Mouse (Mus musculus) cerebellum, adult 11-12 months (tissue): ENCODE measurements around the gene Slc28a1.

Experiments used
- DNase-seq: peaks from one replicate; pipeline ENCODE4 v3.0.0; 2022

Gene Slc28a1

DNA sequence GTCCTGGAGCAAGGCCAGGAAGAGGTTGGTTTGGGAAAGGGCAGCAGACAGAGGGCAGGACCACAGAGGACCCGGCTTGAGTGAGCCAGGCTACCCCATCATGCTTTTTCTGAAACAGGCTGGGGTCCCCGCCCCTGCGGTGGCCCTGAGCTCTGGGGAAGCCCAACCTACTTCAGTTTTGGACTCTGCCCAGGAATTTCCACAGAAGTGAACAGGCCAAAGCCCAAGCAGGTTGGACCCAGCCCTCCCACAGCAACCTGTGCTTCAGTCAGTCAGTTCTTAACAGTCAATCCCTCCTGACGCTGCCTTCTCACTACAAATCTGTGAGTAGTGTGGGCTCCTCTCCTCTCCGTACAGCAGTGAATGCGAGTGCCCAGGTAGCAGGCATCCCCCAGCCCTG lies at the start of gene Slc28a1:
Slc28a1 (plus strand) TSS at position 245 of the 400 bp plus-strand sequence.
- DNase-seq: no peak

DNA sequence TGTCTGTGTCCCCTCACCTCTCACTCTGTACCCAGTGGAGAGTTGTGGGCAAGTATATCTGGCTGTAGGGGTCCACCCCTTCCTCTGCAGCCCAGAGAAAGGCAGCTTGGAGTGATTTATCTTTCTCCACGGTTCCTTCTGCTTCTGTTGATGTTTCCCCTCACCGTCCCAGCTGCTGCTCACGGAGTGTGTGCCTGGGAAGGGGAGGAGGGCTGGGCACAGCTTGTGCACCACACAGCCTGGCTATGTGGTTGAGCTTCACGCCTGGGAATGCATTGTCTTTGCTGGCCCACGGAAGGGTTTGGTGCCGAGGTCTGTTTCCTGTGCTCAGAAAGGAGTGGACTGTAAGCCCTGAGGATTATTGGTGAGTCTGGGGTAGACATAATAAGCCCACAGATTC lies 47.9 kb upstream of the Slc28a1 start:
- no peak for DNase-seq

DNA sequence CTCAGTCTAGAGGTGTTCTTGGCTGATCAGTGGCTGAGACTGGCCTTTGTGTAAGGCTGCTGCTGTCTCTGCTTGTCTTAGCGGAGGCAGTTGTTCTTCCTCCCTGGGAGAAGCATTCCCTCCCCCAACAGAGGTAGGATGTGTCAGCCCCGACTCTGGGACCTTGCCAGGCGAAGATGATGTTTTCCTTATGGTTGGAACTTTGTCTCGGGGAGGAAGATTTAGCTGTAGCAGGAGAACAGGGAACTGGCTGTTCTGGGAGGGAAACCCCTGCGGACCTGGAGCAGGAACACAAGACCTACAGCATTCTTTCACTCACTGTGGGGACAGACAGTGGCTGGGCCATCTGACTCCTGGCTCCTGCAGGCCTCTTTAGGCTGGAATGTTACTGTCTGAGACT lies 42.1 kb upstream of the Slc28a1 start:
- no peak for DNase-seq

DNA sequence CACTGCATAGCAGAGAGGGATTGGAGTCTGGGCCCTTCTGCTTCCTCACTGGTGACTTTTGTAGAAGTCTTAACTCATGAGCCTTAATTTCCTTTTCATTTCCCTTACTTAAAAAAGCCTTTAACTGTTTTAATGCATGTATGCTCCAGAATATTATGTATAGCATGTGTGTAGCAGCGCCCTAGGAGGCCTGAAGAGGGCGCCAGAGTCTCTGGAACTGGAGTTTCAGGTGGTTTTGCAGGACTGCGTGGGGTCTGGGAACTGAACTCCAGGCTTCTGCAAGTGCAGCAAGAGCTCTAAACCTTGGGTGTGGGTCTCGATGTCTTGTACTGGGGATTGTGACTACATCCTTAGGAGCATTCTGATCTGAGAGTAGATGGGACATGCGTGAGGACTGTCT lies 41.3 kb upstream of the Slc28a1 start:
- DNase-seq: no peak

DNA sequence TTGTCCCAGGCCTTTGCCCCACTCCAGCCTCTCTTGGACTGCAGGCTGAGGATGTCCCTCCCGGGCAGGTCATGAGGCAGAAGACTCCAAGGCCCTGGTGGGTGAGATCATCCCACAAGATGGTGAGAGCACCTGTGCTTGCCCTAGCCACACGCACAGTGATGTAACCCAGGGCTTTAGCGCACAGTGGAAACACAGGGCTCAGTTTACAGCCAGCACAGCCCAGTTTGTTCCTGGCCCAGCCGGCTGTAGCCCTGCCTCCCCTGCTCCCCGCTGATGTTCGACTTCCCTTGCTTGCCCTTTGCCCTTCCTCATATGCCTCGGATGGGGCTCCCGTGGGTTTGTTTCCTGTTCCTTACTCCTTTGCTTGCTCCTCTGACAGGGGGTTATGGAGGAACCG lies 40.1 kb upstream of the Slc28a1 start:
- no peak for DNase-seq

DNA sequence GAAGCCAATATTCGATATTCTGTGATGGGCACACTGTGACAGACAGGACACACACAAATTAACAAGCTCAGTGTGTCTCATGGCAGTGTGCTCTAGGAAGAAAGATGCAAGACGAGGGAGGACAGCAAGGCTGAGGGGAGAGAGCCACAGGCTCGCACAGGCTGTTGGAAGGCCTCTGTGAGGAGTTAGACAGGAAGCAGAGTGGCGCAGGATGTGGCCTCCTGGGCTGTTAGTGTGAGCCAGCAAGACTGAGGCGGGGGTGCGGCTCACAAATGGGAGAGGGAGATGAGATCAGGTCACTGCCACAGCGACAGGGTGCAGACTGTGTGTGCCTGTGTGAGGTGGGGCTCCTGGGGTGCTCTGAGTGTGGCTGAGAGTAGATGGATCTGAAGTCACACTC lies 39.3 kb upstream of the Slc28a1 start:
- DNase-seq: no peak

DNA sequence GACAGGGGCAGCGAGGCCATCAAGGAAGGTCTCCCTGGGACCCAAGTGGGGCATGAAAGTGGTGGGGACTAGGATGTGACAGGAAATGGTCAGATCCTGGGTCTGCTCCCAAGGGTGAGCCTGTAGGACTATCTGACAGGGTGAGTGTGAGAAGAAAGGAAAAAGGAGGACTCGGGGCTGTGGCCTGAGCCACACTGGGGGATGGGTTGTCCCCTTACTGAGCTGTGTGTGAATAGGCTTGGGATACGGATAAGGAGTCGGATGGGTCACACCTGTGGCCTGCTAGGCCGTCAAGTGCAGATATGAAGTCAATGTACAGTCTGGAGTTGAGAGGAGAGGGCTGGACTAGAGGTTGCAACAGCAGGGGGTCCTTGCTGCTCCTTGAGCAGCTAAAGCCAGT lies 38.9 kb upstream of the Slc28a1 start:
- DNase-seq: no peak

DNA sequence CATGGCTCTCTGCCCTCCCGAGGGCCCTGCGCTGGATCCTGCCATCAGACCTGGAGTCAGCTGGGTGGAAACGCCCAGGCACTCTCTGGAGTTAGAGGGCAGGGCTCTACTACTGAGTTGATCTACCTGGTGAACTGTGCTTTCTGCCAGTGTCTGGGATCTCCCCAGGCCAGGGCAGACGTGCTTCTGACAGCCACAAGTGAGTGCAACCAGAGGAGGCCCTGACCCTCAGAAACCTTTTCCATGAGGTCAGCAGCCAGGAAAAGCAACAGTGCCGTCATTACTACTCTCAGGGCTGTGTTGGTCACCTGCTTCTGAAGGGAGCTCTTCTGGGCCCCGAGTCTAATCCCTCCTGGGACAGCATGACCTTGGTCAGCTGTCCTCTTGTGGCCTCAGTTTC lies 37.6 kb upstream of the Slc28a1 start:
- DNase-seq: no peak

DNA sequence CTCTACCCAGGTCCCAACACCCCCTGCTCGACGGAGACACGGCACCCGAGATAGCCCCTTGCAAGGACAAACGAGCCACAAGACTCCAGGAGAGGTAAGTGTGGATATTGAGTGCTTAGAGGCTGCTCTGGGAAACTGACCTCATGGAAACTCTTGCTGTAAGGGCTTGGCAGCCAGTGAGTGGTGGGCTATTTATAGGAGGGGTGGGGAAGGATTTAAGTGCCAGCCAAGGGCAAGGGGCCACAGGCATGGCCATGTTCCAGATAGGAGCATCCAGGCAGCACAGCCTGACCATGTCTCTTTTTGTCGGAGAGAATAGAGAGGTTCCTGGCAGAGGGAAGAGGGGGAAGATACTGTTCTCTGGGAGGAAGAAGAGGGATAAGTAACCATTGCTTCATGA lies 35.9 kb upstream of the Slc28a1 start:
- no peak for DNase-seq

DNA sequence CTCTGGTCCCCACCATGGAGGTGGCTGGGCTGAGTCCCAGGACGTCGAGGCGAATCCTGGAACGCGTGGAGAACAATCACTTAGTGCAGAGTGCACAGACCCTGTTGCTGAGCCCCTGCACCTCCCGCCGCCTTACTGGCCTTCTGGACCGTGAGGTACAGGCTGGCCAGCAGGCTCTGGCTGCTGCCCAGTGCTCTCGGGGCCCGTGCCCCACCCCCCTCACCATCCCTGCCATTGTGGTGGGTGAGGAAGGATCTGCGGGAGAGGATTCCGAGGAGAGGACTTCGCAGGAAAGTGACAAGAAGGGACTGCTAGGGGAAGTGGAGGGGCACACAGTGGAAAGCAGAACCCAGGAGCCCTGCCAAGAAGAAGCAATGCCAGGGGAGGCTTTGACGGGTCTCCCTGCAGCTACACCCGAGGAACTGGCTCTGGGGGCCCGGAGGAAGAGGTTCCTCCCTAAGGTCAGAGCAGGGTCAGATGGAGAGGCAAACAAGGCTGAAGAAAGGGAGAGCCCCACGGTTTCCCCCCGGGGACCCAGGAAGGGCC lies 21.1 kb upstream of the Slc28a1 start:
- DNase-seq: no peak

DNA sequence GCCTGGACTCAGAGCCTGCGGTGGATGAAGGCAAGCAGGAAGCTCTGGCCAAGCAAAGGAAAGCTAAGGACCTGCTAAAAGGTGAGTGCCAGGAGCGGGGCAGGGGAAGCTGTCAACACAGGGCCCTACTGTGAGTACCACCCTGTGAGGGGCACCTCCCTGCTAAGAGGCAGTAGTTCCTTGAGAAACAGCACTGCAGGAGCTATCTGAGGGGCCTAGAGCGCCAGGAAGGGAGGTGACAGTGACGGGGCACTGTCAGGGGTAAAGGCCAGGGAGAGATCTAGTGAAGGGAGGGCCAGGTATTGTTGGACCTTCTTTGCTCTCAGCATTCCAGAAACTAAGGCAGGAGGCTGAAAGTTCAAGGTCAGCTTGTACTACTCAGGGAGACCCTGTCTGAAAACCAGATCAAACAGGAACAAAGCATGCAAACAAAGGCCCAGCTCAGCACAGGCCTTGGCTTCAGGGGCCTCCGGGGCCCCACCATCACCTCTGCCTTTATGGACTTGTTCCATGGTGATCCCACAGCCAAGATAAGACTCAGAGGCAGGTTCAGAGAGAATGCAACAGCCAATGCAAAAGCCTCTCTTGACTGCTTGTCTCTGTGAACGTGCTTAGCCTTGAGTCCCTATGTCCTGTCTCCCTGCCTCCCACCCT lies 20.4 kb upstream of the Slc28a1 start:
- DNase-seq: no peak

DNA sequence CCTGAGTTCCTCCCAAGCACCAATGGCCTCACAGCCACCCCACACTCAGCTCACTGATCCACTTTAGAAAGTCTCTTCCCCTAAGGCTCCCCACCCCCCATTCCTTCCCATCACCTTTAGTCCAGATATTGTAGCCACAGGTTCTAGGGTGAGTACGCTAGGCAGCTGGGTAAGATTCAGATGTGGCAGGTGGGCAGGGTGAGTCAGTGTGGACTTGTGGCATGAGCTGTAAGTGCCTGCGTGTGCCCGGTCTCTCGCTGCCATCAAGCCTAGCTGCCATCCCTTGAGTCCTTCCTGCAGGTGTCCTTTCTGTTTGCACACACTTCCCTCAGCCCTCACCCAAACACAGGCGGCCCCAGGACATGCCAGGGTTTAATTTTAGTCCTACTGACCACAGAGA lies 14.3 kb upstream of the Slc28a1 start:
- no peak for DNase-seq

DNA sequence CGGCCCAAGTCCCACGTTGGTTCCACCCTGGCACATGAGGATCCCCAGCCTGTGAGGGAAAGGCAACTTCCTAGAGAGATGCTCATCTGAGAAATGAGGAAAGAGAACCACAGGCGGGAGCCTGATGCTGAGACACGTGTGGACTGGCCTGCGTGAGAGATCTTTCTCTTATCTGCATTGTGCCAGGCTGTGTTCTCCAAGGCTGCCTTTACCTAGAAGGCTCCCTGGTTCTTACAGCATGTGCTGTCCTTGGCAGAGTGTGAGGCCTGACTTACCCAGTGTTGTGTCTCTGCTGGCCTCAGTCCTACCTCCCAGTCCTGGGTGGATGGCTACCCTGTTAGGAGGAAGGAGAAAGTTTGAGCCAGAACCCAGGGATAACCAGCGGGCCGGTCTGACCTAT lies 11.7 kb upstream of the Slc28a1 start:
- DNase-seq: no peak

DNA sequence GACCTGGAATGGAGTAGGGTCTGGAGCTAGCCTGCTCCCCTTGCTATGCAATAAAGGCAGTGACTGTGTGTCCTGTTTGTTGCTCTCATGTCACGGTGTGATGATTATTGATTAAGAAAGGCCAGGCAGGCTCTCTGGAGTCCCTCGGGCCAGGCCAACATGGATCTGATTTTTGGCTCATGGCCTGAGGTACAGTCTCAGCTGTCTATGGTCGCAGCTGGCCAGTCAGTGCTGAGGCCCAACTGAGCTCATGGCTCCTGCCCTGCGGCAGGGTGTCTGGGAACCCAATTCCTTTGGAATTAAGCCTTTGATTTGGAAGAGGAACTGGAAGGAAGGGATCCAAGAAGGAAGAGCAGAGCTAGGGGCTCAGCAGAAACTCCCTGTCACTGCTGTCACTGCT lies 9.1 kb upstream of the Slc28a1 start:
- DNase-seq: no peak

DNA sequence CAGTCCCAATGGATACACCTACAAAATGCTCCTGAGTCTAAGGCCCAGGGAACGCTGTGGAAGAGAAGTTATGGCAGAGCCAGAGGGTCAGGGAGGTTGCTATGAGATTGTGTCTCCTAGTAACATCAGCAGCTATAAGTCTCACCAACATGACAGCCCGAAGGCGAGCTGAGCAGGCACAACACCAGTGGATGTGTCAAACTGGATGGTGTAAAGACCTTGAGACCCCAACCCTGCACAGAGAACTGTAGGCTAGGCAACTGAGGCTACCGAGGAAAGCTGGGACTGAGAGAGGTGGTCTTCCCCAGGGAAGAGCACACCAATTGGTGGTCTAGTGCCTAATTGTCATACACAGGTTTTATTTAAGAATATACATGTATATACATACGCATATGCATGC lies 6.4 kb upstream of the Slc28a1 start:
- DNase-seq: no peak

DNA sequence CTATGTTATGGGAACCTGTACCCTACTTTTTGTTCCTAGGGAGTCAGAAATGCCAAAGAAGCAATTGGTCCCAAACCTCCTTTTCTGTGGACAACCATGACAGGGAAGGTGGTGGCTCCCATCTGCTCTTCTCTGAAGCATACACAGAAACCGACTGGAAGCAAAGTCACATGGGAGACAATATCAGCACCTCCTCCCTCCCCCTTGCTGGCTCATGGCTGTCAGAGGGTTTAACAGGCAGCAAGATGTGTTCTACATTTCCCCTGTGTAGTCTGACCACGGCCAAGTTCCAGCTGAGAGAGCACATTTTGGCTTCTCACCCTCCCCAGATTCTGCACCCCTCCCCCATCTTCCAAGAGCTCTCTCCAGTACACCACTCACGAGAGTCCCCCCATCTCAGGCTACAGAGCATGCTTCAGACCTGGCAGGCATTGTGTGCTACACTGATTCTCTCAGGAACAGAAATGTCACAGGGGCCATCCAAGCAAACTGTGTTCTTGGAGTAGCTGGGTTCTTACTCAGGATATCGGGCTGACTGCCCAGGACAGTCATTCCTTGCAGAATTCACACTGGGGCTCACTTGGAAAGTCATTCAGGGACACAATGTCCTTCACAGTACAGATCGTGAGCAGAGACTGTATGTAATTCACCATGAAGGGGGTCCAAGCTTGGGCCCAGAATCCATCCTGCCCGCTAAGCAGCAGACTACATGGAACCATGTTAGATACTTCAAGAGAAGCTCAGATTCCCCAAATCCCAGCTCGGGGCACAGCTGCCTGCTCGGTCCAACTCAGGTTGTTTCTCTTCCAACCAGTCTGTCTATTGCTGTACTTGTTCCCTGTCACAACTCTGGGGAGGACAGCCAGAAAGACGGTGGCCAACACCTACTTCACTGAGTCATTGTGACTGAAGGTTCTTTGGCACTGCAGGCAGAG lies 4.6 kb upstream of the Slc28a1 start:
- peak; percentile 19 for DNase-seq

DNA sequence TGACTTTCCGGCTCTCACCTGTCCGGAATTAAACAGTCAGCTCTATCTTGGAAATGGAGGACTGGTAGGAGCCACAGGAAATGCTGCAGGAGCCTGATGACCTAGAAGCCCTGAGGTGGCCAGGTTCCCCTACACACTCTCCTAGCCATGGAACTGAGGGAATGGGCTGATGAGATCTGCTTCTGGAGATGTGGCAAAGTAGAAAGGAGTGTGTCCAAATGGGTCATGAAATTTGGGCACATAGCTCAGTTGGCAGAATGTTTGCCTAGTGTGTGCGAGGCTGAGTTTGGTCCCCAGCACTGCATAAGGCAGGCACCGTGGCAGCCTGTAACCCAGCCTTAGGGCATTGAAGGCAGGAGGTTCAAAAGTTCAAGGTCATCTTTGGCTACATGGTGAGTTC lies 3.8 kb upstream of the Slc28a1 start:
- no peak for DNase-seq

DNA sequence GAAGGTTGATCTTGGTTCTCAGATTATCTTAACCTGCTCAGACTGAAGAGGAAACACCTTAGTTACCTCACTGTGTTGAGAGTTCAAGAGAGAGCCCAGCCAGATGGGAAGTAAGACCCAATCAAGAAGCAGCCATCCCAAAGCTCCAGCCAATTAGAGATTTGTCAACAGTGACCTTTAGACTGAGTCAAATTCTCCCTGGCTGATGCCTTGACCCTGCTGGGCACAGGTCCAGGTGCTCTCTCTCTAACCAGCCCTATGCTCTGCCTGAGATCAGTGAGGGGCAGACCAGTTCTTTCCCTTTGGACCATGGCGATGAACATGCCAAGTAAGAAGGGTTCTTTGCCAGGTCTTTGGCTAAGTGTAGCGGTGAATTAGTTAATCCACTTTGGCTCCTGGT lies 2.9 kb upstream of the Slc28a1 start:
- DNase-seq: no peak

DNA sequence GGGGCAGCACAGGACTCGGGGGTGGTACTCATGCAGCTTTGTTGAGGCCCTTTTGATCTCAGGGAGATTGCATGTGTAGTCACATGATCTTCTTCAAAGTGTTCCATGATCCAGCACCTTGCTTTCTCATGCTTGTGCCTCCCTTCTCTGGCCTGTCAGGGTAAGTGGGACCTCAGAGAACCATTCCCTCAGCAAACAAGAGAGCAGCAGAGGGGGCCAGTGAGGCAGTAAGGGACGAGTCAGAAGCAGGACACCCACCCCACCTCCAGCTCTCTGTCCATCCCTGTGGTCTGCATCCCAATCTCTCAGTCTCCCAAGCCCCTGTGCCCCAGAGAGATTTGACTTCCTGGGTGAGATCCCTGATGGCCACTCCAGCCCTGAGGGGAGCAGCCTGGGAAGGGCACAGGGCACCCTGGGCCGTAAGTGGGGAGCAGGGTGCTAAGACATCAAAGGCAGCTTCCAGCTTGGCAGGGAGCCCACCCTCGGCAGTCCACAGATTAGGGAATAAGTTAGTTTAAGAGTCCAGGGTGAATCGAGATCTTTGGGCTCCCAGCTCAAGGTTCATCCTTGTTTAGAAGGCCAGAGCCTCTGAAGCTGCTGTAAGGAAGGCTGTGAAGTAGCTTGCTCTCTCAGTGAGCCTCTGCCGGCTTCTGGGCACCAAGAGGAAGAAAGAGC lies 1.8 kb upstream of the Slc28a1 start:
- DNase-seq: no peak

DNA sequence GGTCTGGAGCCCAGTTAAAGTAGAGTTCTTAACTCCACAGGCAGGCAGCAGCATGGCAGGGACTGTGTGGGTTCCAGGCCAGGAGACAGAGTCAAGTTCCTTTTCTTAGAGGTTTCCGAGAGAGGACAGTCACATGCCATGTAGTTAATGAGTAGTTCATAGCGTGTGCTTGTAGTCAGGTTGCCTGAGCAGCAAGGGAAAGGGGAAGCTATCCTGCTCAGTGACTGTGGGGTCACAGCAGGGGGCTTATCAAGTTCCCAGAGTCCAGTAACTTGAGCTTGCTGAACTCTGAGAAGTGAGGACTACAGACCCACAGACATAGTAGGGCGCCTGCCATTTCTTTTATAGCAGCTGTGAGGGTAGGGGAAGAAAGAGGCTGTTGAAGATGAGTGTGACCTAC lies 6.5 kb downstream of the Slc28a1 start:
- DNase-seq: no peak

DNA sequence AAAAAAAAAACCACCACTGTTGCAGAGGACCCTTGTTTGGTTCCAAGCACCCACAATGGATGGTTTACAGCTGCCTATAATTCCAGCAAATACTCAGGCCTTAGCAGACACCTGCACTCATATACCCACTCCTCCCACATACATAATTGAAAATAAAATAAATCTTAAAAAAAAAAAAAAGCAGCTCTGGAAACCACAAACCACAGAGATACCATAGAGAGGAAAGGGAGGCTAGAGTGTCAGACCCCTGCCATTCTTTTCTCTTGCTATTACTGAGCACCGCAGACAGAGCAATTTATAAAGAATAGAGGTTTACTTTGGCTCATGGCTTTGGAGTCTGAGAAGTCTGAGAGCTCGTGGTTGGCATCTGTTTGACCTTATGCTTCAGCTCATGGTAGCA lies 8.2 kb downstream of the Slc28a1 start:
- no peak for DNase-seq

DNA sequence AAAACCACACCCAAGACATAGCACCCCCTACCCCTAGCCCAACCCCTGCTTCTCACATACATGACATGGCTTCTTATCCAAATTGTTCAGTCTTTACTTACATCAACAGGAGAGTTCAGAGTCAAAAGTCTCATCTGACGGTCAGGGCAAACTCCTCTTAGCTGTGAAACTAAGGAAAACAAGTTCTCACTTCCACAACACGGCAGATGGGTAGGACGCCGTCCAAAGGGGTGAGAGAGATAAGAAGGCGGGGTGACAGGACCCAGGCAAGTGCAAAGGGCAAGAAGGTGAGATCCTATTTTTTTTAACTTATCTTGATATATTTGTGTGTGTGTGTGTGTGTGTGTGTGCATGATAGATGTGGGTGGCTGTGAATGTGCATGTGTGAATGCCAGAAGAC lies 9.0 kb downstream of the Slc28a1 start:
- DNase-seq: no peak

DNA sequence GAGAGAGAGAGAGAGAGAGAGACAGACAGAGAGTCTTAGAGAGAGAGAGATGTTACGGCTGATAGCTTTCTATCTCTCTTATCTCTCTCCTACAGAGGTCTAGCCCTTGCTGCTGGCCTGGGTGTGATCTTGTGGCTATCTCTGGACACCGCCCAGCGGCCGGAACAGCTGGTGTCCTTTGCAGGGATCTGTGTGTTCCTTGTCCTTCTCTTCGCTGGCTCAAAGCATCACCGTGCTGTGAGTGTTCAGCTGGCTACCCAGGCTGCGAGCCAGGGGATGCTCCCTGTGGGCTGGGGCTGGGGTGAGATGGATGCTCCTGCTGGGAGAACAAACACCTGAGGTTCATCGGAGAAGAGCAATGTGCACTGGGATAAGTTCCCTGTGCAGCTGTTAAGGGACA lies 10.2 kb downstream of the Slc28a1 start:
- DNase-seq: no peak
